Mouse (Mus musculus) MEL (cell line): Measurements from ENCODE around the gene Mad2l2. TPM values are rescaled to one million over a fixed set of nuclear protein-coding genes. Genes with fewer than 3 reads are reported as not detected.

Source experiments
- DNase-seq: peaks from one replicate; pipeline ENCODE4 v3.0.0; 2011; ENCODE audit warnings: low read depth, low spot score
- H3K27ac ChIP-seq: 2 replicates; pipeline ENCODE4 v1.5.1; 2012; ENCODE audit warnings: low read depth, mild to moderate bottlenecking, control low read depth, low read length, moderate library complexity; ENCODE audit not compliant: control insufficient read depth
- H3K27me3 ChIP-seq, 2 experiments: fragments of 150-350 bp in 1 of 2; sonication (generic) in 1 of 2; 2 replicates each; pipeline ENCODE4 v1.6.1; 2012; ENCODE audit warnings: low read length in 2 of 2, mild to moderate bottlenecking in 2 of 2, improper control_type of control experiment in 1 of 2, moderate library complexity in 1 of 2; ENCODE audit not compliant: insufficient read depth in 2 of 2, control insufficient read depth in 1 of 2
- H3K36me3 ChIP-seq, 2 experiments: 2 replicates each; pipeline ENCODE4 v1.6.1; 2012 to 2014; ENCODE audit warnings: low read length in 2 of 2, improper control_type of control experiment in 1 of 2, inconsistent platforms in 1 of 2, mild to moderate bottlenecking in 1 of 2; ENCODE audit not compliant: insufficient read depth in 2 of 2, control insufficient read depth in 1 of 2
- H3K4me1 ChIP-seq, 2 experiments: fragments of 150-350 bp in 1 of 2; sonication (generic) in 1 of 2; 2 replicates each; pipeline ENCODE4 v1.6.1; 2012; ENCODE audit warnings: low read length in 2 of 2, improper control_type of control experiment in 1 of 2, mild to moderate bottlenecking in 1 of 2; ENCODE audit not compliant: insufficient read depth in 2 of 2, control insufficient read depth in 1 of 2
- H3K4me3 ChIP-seq, 2 experiments: fragments of 150-350 bp in 1 of 2; sonication (generic) in 1 of 2; 2 replicates each; pipeline ENCODE4 v1.5.1; 2012; ENCODE audit warnings: low read depth in 2 of 2, low read length in 2 of 2, mild to moderate bottlenecking in 2 of 2, moderate library complexity in 2 of 2, control low read depth in 1 of 2, improper control_type of control experiment in 1 of 2; ENCODE audit not compliant: control insufficient read depth in 1 of 2, insufficient read depth in 1 of 2
- H3K79me2 ChIP-seq: 2 replicates; pipeline ENCODE4 v1.6.1; 2012; ENCODE audit warnings: mild to moderate bottlenecking, low read length, moderate library complexity; ENCODE audit not compliant: control insufficient read depth, poor library complexity, insufficient read depth
- H3K9ac ChIP-seq: 2 replicates; pipeline ENCODE4 v1.6.1; 2012; ENCODE audit warnings: low read depth, mild to moderate bottlenecking, control low read depth, low read length, moderate library complexity; ENCODE audit not compliant: control insufficient read depth, poor library complexity, severe bottlenecking
- H3K9me3 ChIP-seq: fragments of 150-350 bp; sonication (generic); replicated peaks from 2 replicates; pipeline ENCODE4 v1.6.1; 2012; ENCODE audit warnings: mild to moderate bottlenecking, low read length, improper control_type of control experiment, moderate library complexity; ENCODE audit not compliant: insufficient read depth
- BHLHE40 ChIP-seq: IDR thresholded peaks from 2 replicates; pipeline ENCODE4 v1.6.1; 2012; ENCODE audit warnings: low read depth, mild to moderate bottlenecking, inconsistent platforms, low read length, improper control_type of control experiment, borderline replicate concordance
- CHD1 ChIP-seq: IDR thresholded peaks from 2 replicates; pipeline ENCODE4 v1.6.1; 2012; ENCODE audit warnings: low read depth, mild to moderate bottlenecking, inconsistent platforms, low read length, improper control_type of control experiment
- CHD2 ChIP-seq: IDR thresholded peaks from 2 replicates; pipeline ENCODE4 v1.6.1; 2011; ENCODE audit warnings: low read length, improper control_type of control experiment
- CTCF ChIP-seq, 3 experiments: IDR thresholded peaks in 2 of 3; conservative IDR thresholded peaks in 1 of 3; 2 replicates each; pipeline ENCODE4 v1.5.1; 2011 to 2012; ENCODE audit warnings: low read length in 3 of 3, low read depth in 2 of 3, mild to moderate bottlenecking in 2 of 3, improper control_type of control experiment in 1 of 3, inconsistent platforms in 1 of 3, mixed read lengths in 1 of 3, moderate library complexity in 1 of 3; ENCODE audit not compliant: control insufficient read depth in 1 of 3, insufficient read depth in 1 of 3, poor library complexity in 1 of 3, severe bottlenecking in 1 of 3
- E2F4 ChIP-seq: IDR thresholded peaks from 2 replicates; pipeline ENCODE4 v1.6.1; 2011; ENCODE audit warnings: low read depth, low read length, improper control_type of control experiment, borderline replicate concordance
- ETS1 ChIP-seq: IDR thresholded peaks from 2 replicates; pipeline ENCODE4 v1.6.1; 2012; ENCODE audit warnings: low read depth, mild to moderate bottlenecking, inconsistent platforms, low read length, improper control_type of control experiment, moderate library complexity
- GABPA ChIP-seq: IDR thresholded peaks from 2 replicates; pipeline ENCODE4 v1.6.1; 2012; ENCODE audit warnings: low read depth, mild to moderate bottlenecking, inconsistent platforms, low read length, improper control_type of control experiment, moderate library complexity
- HCFC1 ChIP-seq: IDR thresholded peaks from 2 replicates; pipeline ENCODE4 v1.6.1; 2012; ENCODE audit warnings: low read depth, mild to moderate bottlenecking, inconsistent platforms, low read length, improper control_type of control experiment, moderate library complexity
- KAT2A ChIP-seq: conservative IDR thresholded peaks from 2 replicates; pipeline ENCODE4 v1.6.1; 2012; ENCODE audit warnings: low read depth, low read length, improper control_type of control experiment, inconsistent platforms
- MAZ ChIP-seq: IDR thresholded peaks from 2 replicates; pipeline ENCODE4 v1.6.1; 2012; ENCODE audit warnings: low read depth, mild to moderate bottlenecking, inconsistent platforms, low read length, improper control_type of control experiment
- MXI1 ChIP-seq: IDR thresholded peaks from 2 replicates; pipeline ENCODE4 v1.6.1; 2011; ENCODE audit warnings: mild to moderate bottlenecking, low read depth, low read length, improper control_type of control experiment
- MYB ChIP-seq: IDR thresholded peaks from 2 replicates; pipeline ENCODE4 v1.6.1; 2011; ENCODE audit warnings: mild to moderate bottlenecking, low read depth, low read length, improper control_type of control experiment
- MYC ChIP-seq: IDR thresholded peaks from 2 replicates; pipeline ENCODE4 v1.6.1; 2011; ENCODE audit warnings: low read depth, mild to moderate bottlenecking, low read length, improper control_type of control experiment, moderate library complexity
- NELFE ChIP-seq: IDR thresholded peaks from 2 replicates; pipeline ENCODE4 v1.6.1; 2011; ENCODE audit warnings: low read depth, low read length, improper control_type of control experiment
- POLR2A ChIP-seq, 2 experiments: IDR thresholded peaks; 2 replicates each; pipeline ENCODE4 v1.6.1; 2011 to 2012; ENCODE audit warnings: low read length in 2 of 2, mild to moderate bottlenecking in 2 of 2, control low read depth in 1 of 2, improper control_type of control experiment in 1 of 2, low read depth in 1 of 2, moderate library complexity in 1 of 2; ENCODE audit not compliant: control insufficient read depth in 1 of 2, insufficient read depth in 1 of 2, poor library complexity in 1 of 2
- POLR2AphosphoS2 ChIP-seq: IDR thresholded peaks from 2 replicates; pipeline ENCODE4 v1.6.1; 2011; ENCODE audit warnings: low read length, improper control_type of control experiment
- POLR2AphosphoS5 ChIP-seq: IDR thresholded peaks from 2 replicates; pipeline ENCODE4 v1.6.1; 2012; ENCODE audit warnings: low read depth, borderline replicate concordance, mild to moderate bottlenecking, inconsistent platforms, low read length, moderate library complexity, mixed read lengths
- RAD21 ChIP-seq: IDR thresholded peaks from 2 replicates; pipeline ENCODE4 v1.6.1; 2011; ENCODE audit warnings: mild to moderate bottlenecking, low read depth, low read length, improper control_type of control experiment
- RCOR1 ChIP-seq: IDR thresholded peaks from 2 replicates; pipeline ENCODE4 v1.6.1; 2012; ENCODE audit warnings: low read depth, mild to moderate bottlenecking, inconsistent platforms, low read length, improper control_type of control experiment
- SIN3A ChIP-seq: IDR thresholded peaks from 2 replicates; pipeline ENCODE4 v1.6.1; 2012; ENCODE audit warnings: low read length, improper control_type of control experiment, inconsistent platforms
- SMC3 ChIP-seq: IDR thresholded peaks from 2 replicates; pipeline ENCODE4 v1.6.1; 2011; ENCODE audit warnings: low read depth, low read length, improper control_type of control experiment
- TCF12 ChIP-seq: IDR thresholded peaks from 2 replicates; pipeline ENCODE4 v1.6.1; 2014; ENCODE audit warnings: low read depth, mild to moderate bottlenecking, inconsistent platforms, low read length, improper control_type of control experiment, moderate library complexity
- USF1 ChIP-seq: IDR thresholded peaks from 2 replicates; pipeline ENCODE4 v1.6.1; 2014; ENCODE audit warnings: low read depth, mild to moderate bottlenecking, inconsistent platforms, low read length, improper control_type of control experiment, moderate library complexity
- USF2 ChIP-seq, 2 experiments: IDR thresholded peaks; 2 replicates each; pipeline ENCODE4 v1.6.1; 2011 to 2012; ENCODE audit warnings: improper control_type of control experiment in 2 of 2, low read length in 2 of 2, borderline replicate concordance in 1 of 2, inconsistent platforms in 1 of 2, low read depth in 1 of 2, mild to moderate bottlenecking in 1 of 2; ENCODE audit not compliant: insufficient read depth in 1 of 2
- ZC3H11A ChIP-seq: IDR thresholded peaks from 2 replicates; pipeline ENCODE4 v1.6.1; 2012; ENCODE audit warnings: low read depth, mild to moderate bottlenecking, inconsistent platforms, low read length, improper control_type of control experiment
- ZKSCAN1 ChIP-seq: IDR thresholded peaks from 2 replicates; pipeline ENCODE4 v1.6.1; 2012; ENCODE audit warnings: low read depth, mild to moderate bottlenecking, inconsistent platforms, low read length, improper control_type of control experiment, moderate library complexity
- ZNF384 ChIP-seq: IDR thresholded peaks from 2 replicates; pipeline ENCODE4 v1.6.1; 2012; ENCODE audit warnings: low read depth, mild to moderate bottlenecking, inconsistent platforms, low read length, improper control_type of control experiment
- polyA plus RNA-seq, 2 experiments: library from polyadenylated mRNA; stranded (reverse) in 1 of 2; unstranded in 1 of 2; fragments of >175 nt in 1 of 2; fragments of >200 nt in 1 of 2; gene quantifications; 2 replicates each; pipeline versions ENCODE4 v1.2.1 to v1.2.4; 2012; ENCODE audit warnings: low replicate concordance in 2 of 2, low read depth in 1 of 2; ENCODE audit not compliant: insufficient read length in 2 of 2, insufficient read depth in 1 of 2, missing spikeins in 1 of 2
- total RNA-seq: library from RNA; depleted of rRNA; stranded (reverse); fragments of 300-350 nt; gene quantifications from 2 replicates; pipeline ENCODE4 v1.2.3, GENCODE M21; 2012

Gene Mad2l2
- total and polyA plus RNA-seq, 3 experiments = 28.6 to 44.8 TPM; not detected in 1

DNA sequence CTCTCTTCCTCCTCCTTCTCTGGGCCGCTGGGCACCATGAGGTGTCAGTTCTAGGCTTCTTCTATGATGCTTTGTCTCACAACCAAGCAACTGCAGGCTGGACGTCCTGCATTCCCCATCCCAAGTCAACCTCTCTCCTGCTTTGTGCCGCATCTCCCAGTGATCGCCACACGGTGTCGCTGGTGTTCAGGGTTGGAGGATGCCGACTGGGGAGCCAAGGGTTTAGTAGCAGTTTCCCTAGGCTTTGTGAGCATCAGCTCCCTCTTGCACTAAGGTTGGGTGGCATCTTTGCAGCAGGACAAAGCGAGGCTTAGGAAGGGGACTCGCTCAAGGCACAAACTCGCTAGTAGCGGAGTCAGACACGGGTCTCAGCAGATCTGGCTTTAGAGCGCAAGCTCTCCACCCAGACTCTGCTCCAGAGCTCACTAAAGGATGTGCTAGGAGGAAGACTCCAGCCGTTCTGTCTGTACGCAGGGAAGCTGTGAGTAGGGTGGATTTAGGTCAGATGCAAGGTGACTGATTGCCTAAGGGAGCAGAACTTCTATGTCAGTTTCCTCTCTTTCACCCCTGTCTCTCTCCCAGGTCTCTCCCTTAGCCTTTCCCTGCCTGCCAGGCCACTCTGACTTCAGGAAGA lies 15.3 kb upstream of the Mad2l2 start:
- Histone ChIP-seq H3K4me1 (peaks cover 0 to 5% of the 10 kb centered on the region in 2 experiments; a peak in 2 of 4 replicates), H3K9ac (peak overlapping the region; percentile 70), H3K27me3 (no peaks in the 10 kb centered on the region), H3K9me3 (no peaks in the 10 kb centered on the region), H3K79me2 (no peaks in the 10 kb centered on the region), H3K4me3 (peak overlapping the region; percentile 49 to 68), H3K36me3 (no peaks in the 10 kb centered on the region; a peak in 1 of 4 replicates), H3K27ac (no peak overlapping the region)
- DNase-seq = peak; percentile 86
- TF ChIP-seq KAT2A (no peak), POLR2A (IDR thresholded peaks at IDR 0.05; ENCODE audit: control insufficient read depth in 1 of 2, insufficient read depth in 1 of 2, low read depth in 1 of 2, low read length in 2 of 2, poor library complexity in 1 of 2) (no peak), TCF12 (no peak), RAD21 (peak; percentile 76), RCOR1 (no peak), MAZ (peak; percentile 54; the same call in 1 of the 2 replicates), ZC3H11A (peak; percentile 56), HCFC1 (0 out of 2 replicates have a peak, but pooled peaks have one; percentile 7), USF2 (IDR thresholded peaks at IDR 0.05; ENCODE audit: borderline replicate concordance in 1 of 2, insufficient read depth in 1 of 2, low read depth in 1 of 2, low read length in 2 of 2) (no peak), POLR2AphosphoS2 (no peak), CTCF (IDR thresholded peaks at IDR 0.05 in 2 of 3, conservative IDR thresholded peaks at IDR 0.05 in 1 of 3; ENCODE audit: control insufficient read depth in 1 of 3, insufficient read depth in 1 of 3, low read depth in 2 of 3, low read length in 3 of 3, poor library complexity in 1 of 3, severe bottlenecking in 1 of 3) (peak; percentile 76 to 85 (median 77)), SMC3 (peak; percentile 73)

GRCm38 (mm10) chr4:148115467-148115866 lies 14.7 kb upstream of the Mad2l2 start:
- no peaks in the 10 kb centered on the region; a peak in 1 of 4 replicates for H3K36me3 ChIP-seq
- H3K79me2 ChIP-seq = no peaks in the 10 kb centered on the region
- peak overlapping the region; percentile 49 to 68 for H3K4me3 ChIP-seq
- peak overlapping the region; percentile 70 for H3K9ac ChIP-seq
- TF ChIP-seq USF1 = no peak
- no peak for TF ChIP-seq E2F4
- TF ChIP-seq MYC = no peak
- TF ChIP-seq MXI1 = 0 out of 2 replicates have a peak, but pooled peaks have one; percentile 16
- no peak for TF ChIP-seq TCF12
- peak; percentile 3; the same call in 1 of the 2 replicates for TF ChIP-seq RAD21
- peak; percentile 51 for TF ChIP-seq SMC3
- TF ChIP-seq ZC3H11A = no peak
- no peak for TF ChIP-seq GABPA
- TF ChIP-seq BHLHE40 = no peak
- TF ChIP-seq RCOR1 = no peak
- no peak for TF ChIP-seq POLR2AphosphoS5
- no peak for TF ChIP-seq SIN3A
- TF ChIP-seq POLR2AphosphoS2 = no peak
- TF ChIP-seq ZNF384 = no peak
- 0 out of 2 replicates have a peak, but pooled peaks have one; percentile 33 for TF ChIP-seq MAZ
- no peak for TF ChIP-seq MYB
- TF ChIP-seq ZKSCAN1 = no peak
- TF ChIP-seq ETS1 = no peak
- TF ChIP-seq KAT2A = no peak
- no peak for TF ChIP-seq CHD1
- no peak for TF ChIP-seq CHD2
- TF ChIP-seq CTCF (IDR thresholded peaks at IDR 0.05 in 2 of 3, conservative IDR thresholded peaks at IDR 0.05 in 1 of 3; ENCODE audit: control insufficient read depth in 1 of 3, insufficient read depth in 1 of 3, low read depth in 2 of 3, low read length in 3 of 3, poor library complexity in 1 of 3, severe bottlenecking in 1 of 3) = peak; percentile 43 to 62 (median 54)
- no peak for TF ChIP-seq NELFE
- TF ChIP-seq, all 39 proteins: peak for 5
- no peak overlapping the region for H3K27ac ChIP-seq
- peaks cover 0 to 5% of the 10 kb centered on the region in 2 experiments; a peak in 2 of 4 replicates for H3K4me1 ChIP-seq
- no peaks in the 10 kb centered on the region for H3K9me3 ChIP-seq
- peak; percentile 66 for DNase-seq
- H3K27me3 ChIP-seq = no peaks in the 10 kb centered on the region
